Mouse (Mus musculus) C3H10T1/2 (cell line): Measurements from ENCODE around the gene Otx2. TPM values are rescaled to one million over a fixed set of nuclear protein-coding genes. Genes with fewer than 3 reads are reported as not detected.

ENCODE experiments used
- polyA plus RNA-seq, 2 experiments: library from polyadenylated mRNA; unstranded; fragments of >200 nt; fragmentation: generic; extraction: Trizol; gene quantifications; one replicate each; pipeline ENCODE4 v1.2.1; 2012; ENCODE audit warnings: missing spikeins in 2 of 2

Otx2 gene
- polyA plus RNA-seq: not detected

GRCm38 (mm10) chr14:48673541-48673940 is at the start of gene Otx2:
Otx2 (minus strand) TSS chr14:48673819.

Other genes starting within 250 kb of the Otx2 start
- gene Tmem260, start 227.7 kb downstream of the Otx2 start, polyA plus RNA-seq: 1 to 10 TPM in 1 of 2 experiments, under 1 TPM in 1; 0.35 to 5.3 TPM